Mouse (Mus musculus) layer of hippocampus, postnatal 10 days (tissue): Measurements from ENCODE around the gene Utf1. TPM values are rescaled to one million over a fixed set of nuclear protein-coding genes. Genes with fewer than 3 reads are reported as not detected.

Experiments
- DNase-seq, 2 experiments: peaks; one replicate each; pipeline ENCODE4 v3.0.0; 2021; ENCODE audit warnings: low spot score in 2 of 2
- long read RNA-seq: library from polyadenylated mRNA; stranded (forward); transcript quantifications from one replicate; pipeline ENCODE4 v2.0.0, GENCODE M21; 2023
- total RNA-seq, 2 experiments: library from RNA; stranded (reverse); gene quantifications; 2 replicates each; pipeline ENCODE4 v1.2.3; 2021

The Utf1 gene
- not detected for total RNA-seq
- long read RNA-seq = 0 reads

GRCm38 (mm10) chr7:139943674-139944281 is at the start of gene Utf1:
Gene Utf1 (plus strand): TSS chr7:139943789.
- DNase-seq = no peak

GRCm38 (mm10) chr7:139894655-139895557 is 48.7 kb upstream of the Utf1 start, which contains the start of gene Kndc1:
Gene Kndc1 (plus strand): TSS chr7:139894696.
- DNase-seq = peak; percentile 71 to 82

- DNase-seq = no peak
Observed at GRCm38 (mm10) chr7:139896271-139896670, 47.3 kb upstream of the Utf1 start.

GRCm38 (mm10) chr7:139896796-139897195 is 46.8 kb upstream of the Utf1 start:
- DNase-seq = no peak

GRCm38 (mm10) chr7:139898606-139899005 is 45.0 kb upstream of the Utf1 start:
- no peak for DNase-seq

GRCm38 (mm10) chr7:139899505-139899904 is 44.1 kb upstream of the Utf1 start:
- DNase-seq = peak in 1 of 2 experiments; percentile 41

- no peak for DNase-seq
Observed at GRCm38 (mm10) chr7:139900456-139900855, 43.1 kb upstream of the Utf1 start.

- no peak for DNase-seq
Observed at GRCm38 (mm10) chr7:139900896-139901295, 42.7 kb upstream of the Utf1 start.

GRCm38 (mm10) chr7:139901981-139902380 is 41.6 kb upstream of the Utf1 start:
- DNase-seq = no peak

- DNase-seq = no peak
Observed at GRCm38 (mm10) chr7:139905261-139905660, 38.3 kb upstream of the Utf1 start.

- peak; percentile 54 to 65 for DNase-seq
Observed at GRCm38 (mm10) chr7:139905661-139906060, 37.9 kb upstream of the Utf1 start.

GRCm38 (mm10) chr7:139908176-139908575 is 35.4 kb upstream of the Utf1 start:
- DNase-seq = peak in 1 of 2 experiments; percentile 55

- DNase-seq = peak in 1 of 2 experiments; percentile 28
Observed at GRCm38 (mm10) chr7:139909469-139909868, 34.1 kb upstream of the Utf1 start.

GRCm38 (mm10) chr7:139910204-139910835 is 33.3 kb upstream of the Utf1 start:
- peak in 1 of 2 experiments; percentile 33 for DNase-seq

GRCm38 (mm10) chr7:139914141-139915047 is 29.2 kb upstream of the Utf1 start:
- DNase-seq = no peak

GRCm38 (mm10) chr7:139915646-139916257 is 27.8 kb upstream of the Utf1 start:
- DNase-seq = no peak

GRCm38 (mm10) chr7:139916345-139916744 is 27.2 kb upstream of the Utf1 start:
- DNase-seq = no peak

- peak; percentile 50 to 61 for DNase-seq
Observed at GRCm38 (mm10) chr7:139918262-139918661, 25.3 kb upstream of the Utf1 start.

- DNase-seq = peak; percentile 53 to 72
Observed at GRCm38 (mm10) chr7:139930732-139931131, 12.9 kb upstream of the Utf1 start.

- DNase-seq = no peak
Observed at GRCm38 (mm10) chr7:139936705-139937104, 6.9 kb upstream of the Utf1 start.
